Mouse (Mus musculus) liver, adult 2 months (tissue): ENCODE results near the gene Plcb1.

ENCODE experiments used
- CTCF ChIP-seq: fragments of 200-500 bp; IDR thresholded peaks from 2 replicates; pipeline ENCODE4 v1.5.1; 2011; ENCODE audit warnings: low read depth, low read length, control low read depth
- POLR2A ChIP-seq: fragments of 200-500 bp; IDR thresholded peaks from 2 replicates; pipeline ENCODE4 v1.6.1; 2011; ENCODE audit warnings: low read length, control low read depth; ENCODE audit not compliant: insufficient read depth; ENCODE audit errors: extremely low read depth

GRCm38 (mm10) chr2:134764506-134764905 lies 21.4 kb upstream of the Plcb1 start:
- TF ChIP-seq POLR2A (no peak), CTCF (no peak)
